Mouse (Mus musculus) midbrain, embryonic 11.5 days (tissue): ENCODE measurements around the gene Tgfbr1. TPM values are rescaled to one million over a fixed set of nuclear protein-coding genes. Genes with fewer than 3 reads are reported as not detected.

Experiments used
- ATAC-seq: fragments of 200-750 bp; cut with Nextera tagmentation; 2 replicates; pipeline ENCODE4 v1.8.0; 2017; ENCODE audit warnings: moderate TSS enrichment, moderate library complexity; ENCODE audit not compliant: low FRiP score
- DNase-seq: peaks from one replicate; pipeline ENCODE4 v3.0.0; 2015; ENCODE audit warnings: low spot score; ENCODE audit errors: missing footprints
- H3K27ac ChIP-seq: fragments of 300-500 bp; sonication (generic); 2 replicates; pipeline ENCODE4 v1.5.1; 2014; ENCODE audit warnings: low read depth, low read length
- H3K27me3 ChIP-seq: fragments of 300-500 bp; sonication (generic); 2 replicates; pipeline ENCODE4 v1.6.1; 2014; ENCODE audit warnings: mild to moderate bottlenecking, low read length, moderate library complexity, mixed read lengths; ENCODE audit not compliant: control insufficient read depth, insufficient read depth
- H3K36me3 ChIP-seq: fragments of 300-500 bp; sonication (generic); 2 replicates; pipeline ENCODE4 v1.6.1; 2014; ENCODE audit warnings: mild to moderate bottlenecking, low read length, moderate library complexity, mixed read lengths; ENCODE audit not compliant: control insufficient read depth, insufficient read depth
- H3K4me1 ChIP-seq: fragments of 300-500 bp; sonication (generic); 2 replicates; pipeline ENCODE4 v1.6.1; 2014; ENCODE audit warnings: low read length; ENCODE audit not compliant: control insufficient read depth, insufficient read depth
- H3K4me2 ChIP-seq: fragments of 300-500 bp; sonication (generic); 2 replicates; pipeline ENCODE4 v1.6.1; 2014; ENCODE audit warnings: mild to moderate bottlenecking, moderate library complexity
- H3K4me3 ChIP-seq: fragments of 300-500 bp; sonication (generic); 2 replicates; pipeline ENCODE4 v1.5.1; 2014; ENCODE audit warnings: low read depth, low read length
- H3K9ac ChIP-seq: fragments of 300-500 bp; sonication (generic); 2 replicates; pipeline ENCODE4 v1.6.1; 2014; ENCODE audit warnings: low read length
- H3K9me3 ChIP-seq: fragments of 300-500 bp; sonication (generic); 2 replicates; pipeline ENCODE4 v1.6.1; 2016; ENCODE audit warnings: low read length; ENCODE audit not compliant: control insufficient read depth
- WGBS: fragments of 180-500 bp; shearing (Covaris S2); extraction: QIAGEN DNeasy Blood & Tissue Kit; methylation state at CpG from one replicate; pipeline ENCODE4 v1.1.7; 2014; 5-methylcytosine and 5-hydroxymethylcytosine counted together
- polyA plus RNA-seq: library from polyadenylated mRNA; unstranded; fragments of >200 nt; fragmentation: Nextera tagmentation; extraction: Ambion mirVana; gene quantifications from 2 replicates; pipeline ENCODE4 v1.2.1, GENCODE M21; 2014

Gene Tgfbr1
- polyA plus RNA-seq, 1 experiment from 2014 or later: 121 TPM

GRCm38 (mm10) chr4:47424376-47424775, 71.4 kb downstream of the Tgfbr1 start:
- H3K27ac ChIP-seq: no peak overlapping the region
- DNase-seq: peak; percentile 79
- H3K4me1 ChIP-seq: no peaks in the 10 kb centered on the region
- no peak overlapping the region for H3K4me3 ChIP-seq
- no peak for ATAC-seq
- H3K9me3 ChIP-seq: no peaks in the 10 kb centered on the region
- H3K9ac ChIP-seq: no peak overlapping the region
- no peaks in the 10 kb centered on the region for H3K36me3 ChIP-seq
- H3K4me2 ChIP-seq: no peak overlapping the region
- 34% methylated on average over 2 of the region's 2 CpGs for WGBS
- no peaks in the 10 kb centered on the region for H3K27me3 ChIP-seq

DNA sequence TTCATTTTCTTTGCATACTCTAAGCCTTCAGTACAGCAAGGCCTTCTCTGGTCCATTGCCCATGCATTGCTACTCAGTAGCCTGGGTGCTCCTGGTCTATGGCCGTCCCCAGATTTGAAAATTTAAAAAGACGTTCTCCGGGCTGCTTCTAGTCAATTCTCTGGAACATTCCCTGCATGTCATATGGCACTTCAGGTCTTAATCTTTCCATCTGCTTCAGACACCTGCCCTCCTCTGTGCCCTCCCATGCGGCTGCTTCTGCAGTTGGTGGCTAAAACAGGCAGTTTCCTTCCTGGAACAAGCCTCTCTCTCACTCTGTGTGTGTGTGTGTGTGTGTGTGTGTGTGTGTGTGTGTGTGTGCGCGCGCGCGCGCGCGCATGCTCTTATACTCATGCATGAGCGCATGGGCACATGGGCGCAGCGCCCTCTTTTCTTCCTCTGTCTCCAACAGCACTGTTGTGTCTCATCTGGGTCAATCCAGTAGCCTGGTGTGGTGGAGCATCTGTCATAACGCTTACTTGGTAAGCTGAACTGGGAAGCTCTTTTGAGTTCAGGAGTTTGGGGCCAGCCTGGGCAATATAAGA, 72.3 kb downstream of the Tgfbr1 start:
- ATAC-seq: no peak
- H3K9ac ChIP-seq: no peak overlapping the region
- H3K9me3 ChIP-seq: no peaks in the 10 kb centered on the region
- no peak overlapping the region for H3K4me2 ChIP-seq
- H3K27me3 ChIP-seq: no peaks in the 10 kb centered on the region
- WGBS: 95% methylated on average over 16 of the region's 16 CpGs
- H3K36me3 ChIP-seq: no peaks in the 10 kb centered on the region
- no peak overlapping the region for H3K4me3 ChIP-seq
- no peaks in the 10 kb centered on the region for H3K4me1 ChIP-seq
- no peak overlapping the region for H3K27ac ChIP-seq
- no peak for DNase-seq

DNA sequence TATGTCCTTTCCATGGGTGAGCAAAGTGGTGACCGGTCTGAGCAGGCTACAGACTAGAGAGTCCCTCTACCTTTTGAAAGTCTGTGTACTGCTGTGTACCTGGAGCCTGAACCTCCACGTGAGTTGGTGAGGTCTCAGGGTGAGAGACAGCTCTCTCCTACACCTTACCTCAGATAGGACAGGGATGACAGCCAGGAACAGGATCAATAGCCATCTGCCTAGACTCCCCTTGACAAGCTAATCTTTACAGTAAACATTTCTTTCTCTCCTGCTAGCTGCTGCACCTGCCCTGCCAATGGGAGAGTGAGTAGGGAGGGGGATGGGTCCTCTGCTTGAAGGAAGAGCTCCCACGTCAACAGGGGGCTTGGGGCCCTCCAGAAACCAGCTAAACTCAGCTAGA, 74.6 kb downstream of the Tgfbr1 start:
- no peak overlapping the region for H3K9ac ChIP-seq
- no peaks in the 10 kb centered on the region for H3K27me3 ChIP-seq
- peak; percentile 74 for DNase-seq
- no peak overlapping the region for H3K4me3 ChIP-seq
- 60% methylated on average over 3 of the region's 3 CpGs for WGBS
- H3K36me3 ChIP-seq: no peaks in the 10 kb centered on the region
- ATAC-seq: no peak
- no peak overlapping the region for H3K4me2 ChIP-seq
- H3K9me3 ChIP-seq: no peaks in the 10 kb centered on the region
- no peak overlapping the region for H3K27ac ChIP-seq
- no peaks in the 10 kb centered on the region for H3K4me1 ChIP-seq

GRCm38 (mm10) chr4:47430557-47430956, 77.5 kb downstream of the Tgfbr1 start:
- H3K4me1 ChIP-seq: peaks cover 3% of the 10 kb centered on the region; the same call in 1 of the 2 replicates
- no peaks in the 10 kb centered on the region for H3K36me3 ChIP-seq
- H3K27me3 ChIP-seq: no peaks in the 10 kb centered on the region
- DNase-seq (peak; percentile 47), ATAC-seq (no peak)
- no peak overlapping the region for H3K4me2 ChIP-seq
- no peaks in the 10 kb centered on the region for H3K9me3 ChIP-seq
- no peak overlapping the region for H3K9ac ChIP-seq
- H3K27ac ChIP-seq: no peak overlapping the region
- 83% methylated on average over 6 of the region's 6 CpGs for WGBS
- H3K4me3 ChIP-seq: no peak overlapping the region

- WGBS: 82% methylated on average over 5 of the region's 5 CpGs
- no peaks in the 10 kb centered on the region for H3K9me3 ChIP-seq
- no peak overlapping the region for H3K4me2 ChIP-seq
- DNase-seq (peak; percentile 54), ATAC-seq (no peak)
- H3K9ac ChIP-seq: no peak overlapping the region
- no peaks in the 10 kb centered on the region for H3K36me3 ChIP-seq
- H3K27me3 ChIP-seq: no peaks in the 10 kb centered on the region
- H3K4me1 ChIP-seq: peaks cover 3% of the 10 kb centered on the region; the same call in 1 of the 2 replicates
- no peak overlapping the region for H3K27ac ChIP-seq
- no peak overlapping the region for H3K4me3 ChIP-seq
Measured at GRCm38 (mm10) chr4:47431081-47431480, 78.1 kb downstream of the Tgfbr1 start.

- no peak overlapping the region for H3K27ac ChIP-seq
- no peak overlapping the region for H3K4me3 ChIP-seq
- no peak for DNase-seq
- no peak overlapping the region for H3K4me2 ChIP-seq
- peaks cover 5% of the 10 kb centered on the region for H3K4me1 ChIP-seq
- no peaks in the 10 kb centered on the region for H3K27me3 ChIP-seq
- H3K9me3 ChIP-seq: no peaks in the 10 kb centered on the region
- H3K36me3 ChIP-seq: no peaks in the 10 kb centered on the region
- no peak overlapping the region for H3K9ac ChIP-seq
- ATAC-seq: no peak
- 82% methylated on average over 7 of the region's 7 CpGs for WGBS
Measured at GRCm38 (mm10) chr4:47432766-47433165, 79.7 kb downstream of the Tgfbr1 start.

GRCm38 (mm10) chr4:47435131-47435530, 82.1 kb downstream of the Tgfbr1 start:
- Histone ChIP-seq H3K27ac (no peak overlapping the region), H3K9me3 (no peaks in the 10 kb centered on the region), H3K9ac (no peak overlapping the region), H3K4me2 (no peak overlapping the region), H3K4me1 (peaks cover 8% of the 10 kb centered on the region), H3K36me3 (no peaks in the 10 kb centered on the region), H3K27me3 (no peaks in the 10 kb centered on the region), H3K4me3 (no peak overlapping the region)
- 70% methylated on average over 12 of the region's 12 CpGs for WGBS
- ATAC-seq (no peak), DNase-seq (peak; percentile 60)

DNA sequence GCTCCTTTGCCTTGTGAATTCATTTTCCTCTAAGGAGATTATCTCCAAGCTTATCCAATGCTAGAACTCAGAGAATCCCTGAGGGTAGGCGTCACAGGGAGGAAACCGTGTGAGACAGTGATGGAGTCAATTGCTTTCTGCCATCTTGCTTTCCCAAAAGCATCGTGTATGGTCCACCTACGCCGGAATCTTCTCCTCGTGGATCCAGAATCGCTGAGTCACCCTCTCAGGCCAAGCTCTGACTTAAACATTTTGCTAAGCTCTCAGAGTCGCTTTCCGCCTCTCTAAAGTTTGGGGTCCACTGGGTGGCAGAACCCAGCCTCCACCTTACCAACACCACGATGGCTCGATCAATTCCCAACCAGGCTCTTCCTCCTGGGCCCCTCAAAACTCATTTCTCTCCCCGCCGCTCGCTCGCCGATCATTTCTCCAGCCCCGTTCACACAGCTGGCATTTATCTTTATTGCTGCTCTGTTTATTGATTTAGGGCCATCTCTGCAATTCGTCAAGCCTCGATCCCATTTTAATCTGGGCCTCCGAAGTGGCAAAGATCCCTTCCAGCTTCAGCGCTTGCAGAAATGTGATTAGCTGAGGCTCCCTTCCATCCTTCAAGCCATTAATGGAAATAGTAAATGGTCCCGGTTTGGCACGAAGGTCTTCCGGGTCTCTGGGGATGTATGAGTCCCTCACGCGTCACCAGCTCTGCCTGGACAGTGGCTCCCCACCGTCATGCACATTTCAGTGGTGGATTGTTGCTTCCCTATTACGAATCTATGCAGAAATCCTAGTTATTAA, 82.7 kb downstream of the Tgfbr1 start:
- Histone ChIP-seq H3K4me1 (peaks cover 8% of the 10 kb centered on the region), H3K36me3 (no peaks in the 10 kb centered on the region), H3K4me2 (no peak overlapping the region), H3K27ac (no peak overlapping the region), H3K4me3 (no peak overlapping the region), H3K27me3 (no peaks in the 10 kb centered on the region), H3K9ac (no peak overlapping the region), H3K9me3 (no peaks in the 10 kb centered on the region)
- 80% methylated on average over 28 of the region's 28 CpGs for WGBS
- ATAC-seq (no peak), DNase-seq (peak; percentile 76)
